Mouse (Mus musculus): ENCODE results near the gene Rhoj.
"Not testable (repeated sequence)": the region's sequence is repeated elsewhere in the genome, so short reads cannot be mapped to it uniquely, and the experiment has no call there.

Gene Rhoj

DNA sequence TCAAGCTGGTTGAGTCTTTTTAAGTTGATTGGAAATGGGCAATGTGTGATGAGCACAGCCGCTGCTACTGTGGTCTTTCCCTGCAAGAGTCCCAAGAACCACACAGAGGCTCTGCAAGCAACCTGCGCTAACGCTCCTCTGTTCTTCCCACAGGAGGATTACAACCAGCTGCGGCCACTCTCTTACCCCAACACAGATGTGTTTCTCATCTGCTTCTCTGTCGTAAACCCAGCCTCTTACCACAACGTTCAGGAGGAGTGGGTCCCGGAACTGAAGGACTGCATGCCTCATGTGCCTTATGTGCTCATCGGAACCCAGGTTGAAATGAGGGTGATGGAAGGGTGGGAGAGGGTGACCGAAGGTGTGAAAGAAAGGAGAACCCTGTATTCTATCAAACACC lies 83.4 kb downstream of the Rhoj start:
- DNase-seq (ENCODE audit: low read depth, low spot score) = no peak

DNA sequence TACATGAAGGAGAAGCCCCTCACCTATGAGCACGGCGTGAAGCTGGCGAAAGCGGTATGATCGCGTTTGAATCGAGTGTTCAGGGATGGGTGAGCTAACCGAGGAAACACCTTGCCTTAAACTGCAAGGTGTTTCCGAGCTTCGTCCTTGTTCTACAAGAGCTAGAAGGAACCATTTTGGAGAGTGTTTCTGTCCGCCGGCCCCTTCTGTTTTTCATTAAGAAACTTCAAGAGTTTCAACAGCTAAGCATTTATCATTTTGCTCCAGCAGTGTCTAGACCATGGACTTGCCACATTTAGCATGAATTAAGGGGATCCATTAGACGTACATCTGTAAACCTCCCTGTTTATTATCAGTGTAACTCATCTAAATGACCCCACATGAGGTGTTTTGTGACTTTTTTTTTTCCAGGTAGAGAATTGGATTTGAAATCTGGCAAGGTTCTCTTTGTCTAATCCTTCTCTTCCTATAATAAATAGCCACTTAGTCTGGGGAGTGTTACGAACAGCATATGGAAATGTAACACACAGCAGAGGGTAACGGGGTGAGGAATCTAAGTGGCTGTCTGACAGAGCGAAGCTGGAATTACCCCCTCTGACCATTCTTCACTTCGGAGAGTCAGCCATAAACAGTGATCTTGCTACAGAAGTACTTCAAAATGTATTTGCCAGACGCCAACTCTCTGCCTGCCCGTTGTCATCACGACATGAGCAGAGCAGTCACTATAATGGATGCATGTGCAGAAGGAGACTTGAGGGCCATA lies 86.1 kb downstream of the Rhoj start:
- DNase-seq (ENCODE audit: low read depth, low spot score) = no peak

DNA sequence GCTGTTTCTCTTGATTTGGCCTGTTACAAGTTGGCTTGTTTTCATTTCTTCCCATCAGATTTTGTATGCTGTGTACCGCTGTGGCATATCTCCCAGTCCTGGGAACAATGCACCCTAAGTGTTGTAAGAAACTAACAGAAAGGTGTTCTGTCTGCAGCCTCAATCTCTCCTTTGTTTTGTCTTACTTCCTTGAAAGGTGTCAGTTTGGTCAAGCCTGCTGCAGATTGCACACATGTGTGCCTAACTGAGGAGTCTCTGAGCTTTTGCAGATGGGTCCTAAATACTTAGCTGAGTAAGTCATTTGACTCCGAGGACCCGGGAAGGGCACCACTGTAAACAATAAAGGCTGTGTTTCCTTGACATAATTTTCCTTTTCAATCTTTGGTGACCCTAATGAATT lies 88.5 kb downstream of the Rhoj start:
- DNase-seq (ENCODE audit: low read depth, low spot score) = no peak

DNA sequence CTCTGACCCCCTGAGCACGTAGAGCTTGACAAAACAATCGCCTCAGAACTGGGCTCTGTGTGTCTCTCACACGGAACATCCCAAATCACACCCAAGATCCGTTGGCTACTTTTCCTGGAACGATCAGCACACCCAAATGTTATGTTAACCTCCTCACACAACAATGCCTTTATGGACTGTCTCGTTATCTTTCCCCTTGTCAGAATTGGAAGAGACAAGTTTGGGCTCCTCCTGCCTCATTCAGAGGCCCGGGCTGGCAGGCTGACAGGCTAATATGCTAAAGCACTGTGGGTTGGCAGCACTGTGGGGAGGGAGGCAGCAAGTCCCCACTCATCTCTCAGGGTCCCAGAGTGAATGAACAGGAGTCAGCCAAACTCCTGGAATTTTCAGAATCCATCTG lies 89.0 kb downstream of the Rhoj start:
- no peak for DNase-seq (ENCODE audit: low read depth, low spot score)

DNA sequence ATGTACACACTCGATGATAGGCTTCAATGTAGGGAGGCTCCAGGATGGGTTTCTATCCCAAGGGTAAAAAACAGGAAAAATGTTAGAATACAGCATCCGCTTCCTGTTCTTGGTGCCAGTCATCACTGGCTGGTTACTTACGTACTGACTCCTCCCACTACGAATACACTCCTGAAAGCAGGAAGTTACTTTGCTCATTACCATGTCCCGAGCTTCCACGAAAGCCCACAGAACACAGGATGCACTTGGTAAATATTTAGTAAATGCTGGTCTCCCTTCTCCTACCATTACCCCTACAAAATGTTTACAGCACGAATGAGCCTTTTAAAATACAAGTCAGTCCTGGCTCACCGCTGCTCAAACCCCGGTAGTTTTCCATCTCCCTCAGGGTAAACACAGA lies 104.8 kb downstream of the Rhoj start:
- DNase-seq (ENCODE audit: low read depth, low spot score) = no peak

DNA sequence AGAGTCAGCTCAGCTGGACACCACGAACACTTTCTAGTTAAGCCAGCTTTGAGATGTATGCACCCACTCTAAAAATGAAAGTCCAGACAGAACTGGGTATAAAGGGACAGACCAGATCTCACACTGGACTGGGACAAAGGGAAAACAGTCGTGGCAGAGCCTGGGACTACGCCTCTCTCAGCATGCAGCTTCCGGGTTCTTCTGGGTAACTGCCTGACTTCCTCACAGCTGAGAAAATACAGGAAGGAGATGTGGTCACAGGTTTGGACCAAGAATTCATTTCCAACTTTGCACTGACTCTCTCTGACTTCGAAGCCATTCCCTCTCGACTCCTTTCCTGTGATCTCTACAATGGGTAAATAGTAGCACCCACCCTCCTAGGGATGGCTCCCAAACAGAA lies 106.9 kb downstream of the Rhoj start:
- no peak for DNase-seq (ENCODE audit: low read depth, low spot score)

GRCm38 (mm10) chr12:75416681-75417080 lies 108.6 kb downstream of the Rhoj start, which contains the start of gene Gphb5:
Gene Gphb5 (minus strand): TSS chr12:75416781.
- no peak for DNase-seq (ENCODE audit: low read depth, low spot score)

DNA sequence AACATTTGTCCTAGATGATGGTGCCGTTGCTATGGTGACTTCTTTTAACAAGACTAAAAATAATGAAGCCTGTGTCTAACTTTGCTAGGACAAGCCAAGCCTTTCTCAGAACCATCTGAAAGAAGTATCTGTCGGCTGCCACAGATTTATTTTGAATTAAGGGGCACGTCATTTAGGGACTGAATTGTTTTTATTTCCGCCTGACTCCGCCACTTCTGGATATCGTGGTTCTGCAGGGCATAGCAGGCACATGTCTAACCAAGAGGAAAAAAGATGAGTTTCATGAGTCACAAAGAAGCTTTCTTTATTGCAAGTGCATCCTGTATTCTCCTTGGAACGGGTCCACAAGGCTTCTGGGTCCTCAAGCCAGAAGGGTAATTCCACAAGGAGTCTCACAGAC lies 116.2 kb downstream of the Rhoj start:
- DNase-seq (ENCODE audit: low read depth, low spot score) = peak; percentile 65

DNA sequence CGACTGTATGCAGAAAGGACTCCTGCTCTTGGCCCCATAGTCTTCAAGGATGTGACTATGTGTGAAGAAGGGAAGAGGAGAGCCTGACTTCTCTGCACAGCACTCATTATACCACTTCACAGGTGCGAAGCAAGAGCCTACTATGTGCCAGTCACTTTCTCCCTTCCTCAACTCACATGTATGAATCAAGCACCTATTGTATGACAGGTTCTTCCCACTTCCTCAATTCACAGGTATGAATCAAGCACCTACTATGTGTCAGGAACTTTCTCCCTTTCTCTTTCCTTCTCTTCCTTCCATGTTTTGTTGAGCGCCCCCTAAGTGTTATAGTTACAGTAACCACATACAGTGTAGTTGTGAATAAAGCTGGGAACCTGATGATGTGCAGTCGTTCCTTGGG lies 116.7 kb downstream of the Rhoj start:
- no peak for DNase-seq (ENCODE audit: low read depth, low spot score)

- DNase-seq (ENCODE audit: low read depth, low spot score) = peak; percentile 20
Observed at GRCm38 (mm10) chr12:75425882-75426281, 117.8 kb downstream of the Rhoj start.

DNA sequence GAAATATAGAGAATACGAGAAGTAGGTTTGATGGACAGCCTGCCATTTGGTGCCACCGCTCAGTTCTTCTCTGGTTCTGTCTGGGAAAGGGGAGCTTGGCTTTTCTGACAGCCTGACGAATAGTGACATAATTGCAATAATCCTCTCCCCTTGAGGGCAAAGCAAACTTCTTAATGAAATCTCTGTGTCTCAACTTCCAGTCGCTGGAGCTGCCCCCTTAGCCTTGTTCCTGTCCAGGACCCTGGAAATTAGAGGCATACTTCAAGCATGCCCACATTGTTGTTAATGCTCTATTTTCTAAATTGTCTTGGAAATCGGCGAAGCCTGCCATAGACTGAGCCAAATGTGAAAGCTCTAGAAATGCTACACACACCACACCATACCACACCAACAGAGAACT lies 120.6 kb downstream of the Rhoj start:
- DNase-seq (ENCODE audit: low read depth, low spot score) = no peak

GRCm38 (mm10) chr12:75429685-75430396 lies 121.7 kb downstream of the Rhoj start:
- DNase-seq (ENCODE audit: low read depth, low spot score) = no peak

DNA sequence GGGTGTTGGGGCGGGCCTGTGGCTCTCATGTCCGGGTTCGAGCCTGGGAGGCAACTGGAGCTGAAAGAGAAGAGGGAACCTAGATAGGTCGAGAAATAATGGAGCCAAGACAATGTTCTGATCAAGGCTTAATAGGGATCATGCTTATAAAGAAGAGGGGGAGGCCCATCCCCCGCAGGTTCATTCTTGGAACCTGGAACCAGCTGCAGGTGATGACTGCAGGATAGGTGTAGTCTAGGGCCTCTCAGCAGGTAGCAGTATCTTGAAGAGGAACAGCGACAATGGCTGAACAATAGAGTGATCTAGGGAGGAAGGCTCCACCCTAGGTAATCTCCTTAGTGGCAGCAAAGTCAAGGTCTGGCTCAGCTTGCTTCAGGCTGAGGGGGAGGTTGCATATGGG lies 124.3 kb downstream of the Rhoj start:
- not testable (repeated sequence) for DNase-seq (ENCODE audit: low read depth, low spot score)

DNA sequence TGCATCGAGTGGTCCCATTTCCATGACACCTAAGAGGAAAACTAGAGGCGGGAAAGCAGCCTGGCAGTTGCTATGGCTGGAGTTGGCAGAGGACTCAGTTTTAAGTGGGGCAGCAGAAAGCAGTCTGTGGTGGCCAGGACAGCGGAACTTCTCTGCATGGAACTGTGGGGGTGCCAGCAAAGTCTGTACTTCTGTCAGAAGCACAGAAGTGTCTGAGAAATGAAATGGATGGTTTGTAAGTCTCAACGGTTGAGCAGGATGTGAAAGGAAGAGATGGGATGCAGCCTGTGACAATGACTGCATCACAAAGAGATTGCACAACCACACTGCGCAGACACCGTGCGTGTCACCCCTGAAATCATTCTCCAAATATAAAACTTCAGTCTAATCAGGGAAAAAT lies 138.1 kb downstream of the Rhoj start:
- no peak for DNase-seq (ENCODE audit: low read depth, low spot score)

DNA sequence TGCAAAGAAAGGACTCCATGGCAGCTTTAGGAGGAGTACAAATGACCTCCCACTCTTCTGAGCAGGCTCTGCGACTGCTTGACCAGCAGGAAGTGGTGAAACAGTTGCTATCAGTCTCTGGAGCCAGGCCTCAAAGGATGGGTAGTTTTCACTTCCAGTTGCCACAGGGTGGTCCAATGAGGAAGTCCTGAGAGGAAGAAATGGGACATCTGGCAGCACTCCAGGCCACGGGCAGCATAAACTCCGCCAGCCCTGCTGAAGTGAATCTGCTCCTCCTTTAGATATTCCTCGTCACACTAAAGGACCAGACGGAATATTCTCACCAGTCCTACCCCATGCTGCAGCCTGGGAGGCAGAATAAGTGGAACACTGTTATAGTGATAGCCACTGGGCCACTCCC lies 140.8 kb downstream of the Rhoj start:
- no peak for DNase-seq (ENCODE audit: low read depth, low spot score)

- DNase-seq (ENCODE audit: low read depth, low spot score) = peak; percentile 14
Observed at GRCm38 (mm10) chr12:75449475-75449966, 141.4 kb downstream of the Rhoj start.

- no peak for DNase-seq (ENCODE audit: low read depth, low spot score)
Observed at GRCm38 (mm10) chr12:75450011-75450410, 141.9 kb downstream of the Rhoj start.

- DNase-seq (ENCODE audit: low read depth, low spot score) = no peak
Observed at GRCm38 (mm10) chr12:75450592-75450991, 142.5 kb downstream of the Rhoj start.

Measured in 3T3-L1 (cell line).